Mouse (Mus musculus) intestine, embryonic 16.5 days (tissue): ENCODE results near the gene Ncoa3. TPM values are rescaled to one million over a fixed set of nuclear protein-coding genes. Genes with fewer than 3 reads are reported as not detected.
"Not testable (repeated sequence)": the region's sequence is repeated elsewhere in the genome, so short reads cannot be mapped to it uniquely, and the experiment has no call there.

Source experiments
- ATAC-seq: fragments of 200-750 bp; cut with Nextera tagmentation; 2 replicates; pipeline ENCODE4 v1.8.0; 2017; ENCODE audit warnings: moderate TSS enrichment, moderate library complexity
- H3K27ac ChIP-seq: fragments of 300-500 bp; sonication (generic); 2 replicates; pipeline ENCODE4 v1.5.1; 2014; ENCODE audit warnings: mild to moderate bottlenecking, low read length
- H3K27me3 ChIP-seq: fragments of 300-500 bp; sonication (generic); replicated peaks from 2 replicates; pipeline ENCODE4 v1.6.1; 2014; ENCODE audit warnings: low read length, control low read depth, mixed read lengths; ENCODE audit not compliant: control insufficient read depth, insufficient read depth
- H3K36me3 ChIP-seq: fragments of 300-500 bp; sonication (generic); 2 replicates; pipeline ENCODE4 v1.6.1; 2014; ENCODE audit warnings: low read length, control low read depth; ENCODE audit not compliant: control insufficient read depth, insufficient read depth
- H3K4me1 ChIP-seq: fragments of 300-500 bp; sonication (generic); 2 replicates; pipeline ENCODE4 v1.6.1; 2014; ENCODE audit warnings: low read length, control low read depth, mixed read lengths; ENCODE audit not compliant: control insufficient read depth, insufficient read depth
- H3K4me2 ChIP-seq: fragments of 300-500 bp; sonication (generic); 2 replicates; pipeline ENCODE4 v1.6.1; 2014; ENCODE audit warnings: low read depth, low read length, control low read depth
- H3K4me3 ChIP-seq: fragments of 300-500 bp; sonication (generic); 2 replicates; pipeline ENCODE4 v1.5.1; 2014; ENCODE audit warnings: mild to moderate bottlenecking, low read length
- H3K9ac ChIP-seq: fragments of 300-500 bp; sonication (generic); 2 replicates; pipeline ENCODE4 v1.6.1; 2014; ENCODE audit warnings: low read depth, low read length
- H3K9me3 ChIP-seq: fragments of 300-500 bp; sonication (generic); 2 replicates; pipeline ENCODE4 v1.6.1; 2016; ENCODE audit warnings: low read length, control low read depth; ENCODE audit not compliant: control insufficient read depth
- WGBS: fragments of 180-500 bp; shearing (Covaris S2); extraction: QIAGEN DNeasy Blood & Tissue Kit; methylation state at CpG from one replicate; pipeline ENCODE4 v1.1.7; 2014; 5-methylcytosine and 5-hydroxymethylcytosine counted together
- polyA plus RNA-seq: library from polyadenylated mRNA; unstranded; fragments of >200 nt; fragmentation: Nextera tagmentation; extraction: Ambion mirVana; gene quantifications from 2 replicates; pipeline ENCODE4 v1.2.1, GENCODE M21; 2015

Ncoa3 gene
- 8.7 and 9.5 TPM in 2 replicates for polyA plus RNA-seq

DNA sequence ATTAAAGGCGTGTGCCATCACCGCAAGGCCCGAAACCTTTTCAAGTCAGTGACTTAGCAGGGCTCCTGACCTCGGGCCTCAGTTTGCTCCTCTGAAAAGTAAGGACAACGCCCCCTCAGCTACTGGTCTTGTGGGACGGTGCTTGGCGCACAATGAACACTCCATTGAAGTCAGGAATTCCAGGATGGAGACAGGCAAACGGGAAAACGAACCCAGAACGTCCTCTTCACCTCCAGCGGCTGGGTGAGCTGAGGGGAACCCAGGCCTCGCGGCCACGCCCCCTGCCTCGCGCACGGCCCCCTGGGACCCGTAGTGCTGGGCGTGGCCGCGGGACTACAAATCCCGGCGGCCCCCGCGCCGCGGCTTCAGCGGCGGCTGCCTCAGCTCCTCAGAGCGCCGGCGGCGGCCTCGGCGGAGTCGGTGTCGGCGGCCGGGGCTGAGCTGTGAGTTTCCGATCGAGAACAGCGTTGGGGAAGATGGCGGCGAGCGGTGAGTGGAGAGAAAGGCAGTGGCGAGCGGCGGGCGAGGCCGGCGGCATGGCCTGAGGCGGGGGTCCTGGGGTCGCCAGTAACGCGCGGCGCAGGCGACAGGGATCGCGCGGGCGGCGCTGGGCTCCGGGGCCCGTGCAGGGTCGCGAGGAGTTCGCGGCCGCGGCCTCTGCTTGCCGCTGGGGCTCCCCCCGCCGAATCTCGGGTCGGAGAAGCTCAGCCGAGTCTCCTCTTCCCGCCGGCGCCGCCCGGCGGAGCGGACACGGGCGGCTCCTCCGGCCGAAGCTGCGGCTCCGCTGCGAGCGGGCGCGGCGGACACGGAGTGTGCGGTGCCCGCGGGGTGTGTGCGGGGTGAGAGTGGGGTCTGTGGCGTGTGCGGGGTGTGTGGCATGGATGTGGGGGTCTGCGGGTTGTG lies at the start of gene Ncoa3:
Gene Ncoa3, plus strand, starts transcription at position 367 of the 903 bp plus-strand sequence.
- Histone ChIP-seq H3K4me1 (peaks cover 12% of the 10 kb centered on the region; the same call in 1 of the 2 replicates), H3K27me3 (no peaks in the 10 kb centered on the region), H3K9ac (peak within 1 kb of the TSS; percentile 96), H3K9me3 (no peaks in the 10 kb centered on the region), H3K4me2 (peak within 1 kb of the TSS; percentile 89), H3K36me3 (no peaks in the 10 kb centered on the region), H3K4me3 (peak within 1 kb of the TSS; percentile 93), H3K27ac (peak within 1 kb of the TSS; percentile 83)
- peak; percentile 97 for ATAC-seq
- 2% methylated on average over 82 of the region's 103 CpGs for WGBS

- H3K27me3 ChIP-seq: no peaks in the 10 kb centered on the region
- 94% methylated on average over 2 of the region's 2 CpGs for WGBS
- no peak overlapping the region for H3K9ac ChIP-seq
- H3K36me3 ChIP-seq: no peaks in the 10 kb centered on the region
- no peak overlapping the region for H3K4me3 ChIP-seq
- ATAC-seq: no peak
- H3K27ac ChIP-seq: no peak overlapping the region
- H3K9me3 ChIP-seq: no peaks in the 10 kb centered on the region
- no peaks in the 10 kb centered on the region for H3K4me1 ChIP-seq
- H3K4me2 ChIP-seq: no peak overlapping the region
These were observed 49.3 kb upstream of the Ncoa3 start for GRCm38 (mm10) chr2:165943113-165943512.

DNA sequence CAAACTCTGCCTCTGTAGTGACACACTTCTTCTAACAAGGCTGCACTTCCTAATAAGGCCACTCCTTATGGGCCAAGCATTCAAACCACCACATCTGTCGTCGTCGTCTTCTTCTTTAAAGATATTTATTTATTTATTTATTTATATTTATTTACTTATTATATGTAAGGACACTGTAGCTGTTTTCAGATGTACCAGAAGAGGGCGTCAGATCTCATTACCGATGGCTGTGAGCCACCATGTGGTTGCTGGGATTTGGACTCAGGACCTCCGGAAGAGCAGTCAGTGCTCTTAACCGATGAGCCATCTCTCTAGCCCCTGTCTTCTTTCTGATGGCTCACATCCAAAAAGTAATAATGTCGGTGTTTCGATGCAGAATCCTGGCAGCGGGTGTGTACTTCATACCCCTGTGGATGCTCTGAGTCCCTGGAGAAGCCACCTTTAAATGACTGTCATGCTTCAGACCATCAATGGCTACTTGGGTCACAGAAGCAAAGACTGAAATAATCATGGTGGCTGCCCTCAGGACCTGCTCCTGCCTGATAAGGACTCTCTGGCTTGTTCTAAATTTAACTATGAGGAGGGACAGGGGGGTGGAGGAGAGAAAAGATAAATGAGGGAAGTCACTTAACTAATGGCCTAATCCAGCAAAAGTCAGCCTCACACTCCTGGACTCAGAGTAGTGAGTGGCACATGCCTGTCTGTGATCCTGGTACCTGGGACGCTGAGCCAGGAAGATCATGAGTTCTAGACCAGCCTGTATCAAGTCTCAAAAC lies 47.7 kb upstream of the Ncoa3 start:
- H3K4me2 ChIP-seq: no peak overlapping the region
- no peaks in the 10 kb centered on the region for H3K36me3 ChIP-seq
- 77% methylated on average over 11 of the region's 11 CpGs for WGBS
- no peak overlapping the region for H3K9ac ChIP-seq
- no peaks in the 10 kb centered on the region for H3K27me3 ChIP-seq
- ATAC-seq: no peak
- no peak overlapping the region for H3K27ac ChIP-seq
- no peaks in the 10 kb centered on the region for H3K9me3 ChIP-seq
- H3K4me3 ChIP-seq: no peak overlapping the region
- no peaks in the 10 kb centered on the region for H3K4me1 ChIP-seq

DNA sequence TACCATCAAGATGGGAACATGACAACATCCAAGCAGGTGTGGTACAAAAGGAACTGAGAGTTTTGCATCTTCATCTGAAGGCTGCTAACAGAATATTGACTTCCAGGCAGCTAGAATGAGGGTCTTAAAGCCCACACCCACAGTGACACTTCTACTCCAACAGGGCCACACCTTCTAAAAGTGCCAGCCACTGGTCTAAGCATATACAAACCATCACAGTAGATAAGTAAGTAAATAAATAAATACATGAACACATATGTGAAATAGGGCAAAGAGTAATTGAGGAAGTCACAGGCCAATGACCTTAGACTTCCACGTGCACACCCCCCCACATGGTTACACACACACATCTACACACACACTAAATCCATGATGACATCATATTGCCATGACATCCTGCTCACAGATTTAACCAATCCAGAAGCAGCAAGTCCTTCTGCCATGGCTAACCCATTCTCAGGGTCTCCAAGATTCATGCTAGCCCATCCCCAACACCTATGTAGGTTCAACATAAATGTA lies 46.3 kb upstream of the Ncoa3 start:
- no peak for ATAC-seq
- Histone ChIP-seq H3K4me2 (no peak overlapping the region), H3K9me3 (no peaks in the 10 kb centered on the region), H3K36me3 (no peaks in the 10 kb centered on the region), H3K27me3 (no peaks in the 10 kb centered on the region), H3K4me1 (no peaks in the 10 kb centered on the region), H3K27ac (no peak overlapping the region), H3K4me3 (no peak overlapping the region), H3K9ac (no peak overlapping the region)
- 83% methylated on average over 1 of the region's 1 CpGs for WGBS

DNA sequence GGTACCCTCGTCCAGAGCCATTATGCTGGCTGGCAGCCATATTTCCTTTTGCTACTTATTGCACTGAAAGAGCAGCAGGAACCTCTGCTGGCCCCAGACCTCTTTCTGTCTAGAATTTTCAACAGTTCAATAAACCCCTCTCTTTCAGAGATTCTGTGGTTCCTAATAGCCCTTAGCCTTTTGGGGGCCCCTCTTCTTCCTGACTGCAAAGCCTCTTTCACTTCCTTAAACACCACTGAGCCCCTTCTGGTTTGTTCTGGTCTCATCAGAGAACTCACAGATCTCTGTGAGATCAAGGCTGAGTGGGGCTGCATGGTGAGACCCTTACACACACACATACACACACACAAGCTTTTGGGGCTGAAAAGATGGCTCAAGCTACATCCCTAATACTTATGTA lies 44.4 kb upstream of the Ncoa3 start:
- no peak for ATAC-seq
- H3K4me1 ChIP-seq: 0 out of 2 replicates have a peak, but pooled peaks cover 3% of the 10 kb centered on the region
- H3K4me3 ChIP-seq: no peak overlapping the region
- H3K36me3 ChIP-seq: no peaks in the 10 kb centered on the region
- H3K9me3 ChIP-seq: no peaks in the 10 kb centered on the region
- H3K4me2 ChIP-seq: no peak overlapping the region
- H3K27me3 ChIP-seq: no peaks in the 10 kb centered on the region
- no peak overlapping the region for H3K9ac ChIP-seq
- WGBS: 42% methylated on average over 1 of the region's 1 CpGs
- no peak overlapping the region for H3K27ac ChIP-seq

GRCm38 (mm10) chr2:165948785-165949184 lies 43.7 kb upstream of the Ncoa3 start:
- H3K9me3 ChIP-seq, ATAC-seq, H3K27me3 ChIP-seq, H3K36me3 ChIP-seq, H3K4me3 ChIP-seq, H3K4me1 ChIP-seq, H3K4me2 ChIP-seq, H3K27ac ChIP-seq, H3K9ac ChIP-seq: not testable (repeated sequence)
- 59% methylated on average over 1 of the region's 1 CpGs for WGBS

DNA sequence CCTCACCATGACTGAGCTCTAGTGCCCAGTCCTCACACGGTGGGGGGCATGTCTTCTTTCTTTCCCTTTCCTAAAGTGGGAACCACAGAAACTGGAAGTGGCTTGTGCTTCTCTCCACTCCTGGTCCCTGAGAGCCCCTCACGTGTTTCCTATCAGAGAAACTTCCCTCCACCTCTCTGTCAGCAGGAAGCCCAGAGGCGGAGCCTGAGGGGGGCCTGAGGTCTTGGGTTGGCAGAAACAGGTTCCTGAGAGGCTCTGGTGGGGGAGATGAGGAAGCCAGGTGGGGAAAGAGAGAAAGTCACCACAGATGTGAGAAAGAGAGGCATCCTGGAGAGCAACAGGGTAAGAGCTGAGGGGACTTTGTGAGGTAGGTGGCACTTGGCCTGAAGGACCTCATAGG lies 42.7 kb upstream of the Ncoa3 start:
- Histone ChIP-seq H3K9me3 (no peaks in the 10 kb centered on the region), H3K27ac (no peak overlapping the region), H3K9ac (no peak overlapping the region), H3K27me3 (no peaks in the 10 kb centered on the region), H3K36me3 (no peaks in the 10 kb centered on the region), H3K4me3 (no peak overlapping the region), H3K4me2 (no peak overlapping the region), H3K4me1 (peaks cover 7% of the 10 kb centered on the region)
- 61% methylated on average over 3 of the region's 3 CpGs for WGBS
- ATAC-seq: no peak

GRCm38 (mm10) chr2:165951432-165952068 lies 40.9 kb upstream of the Ncoa3 start:
- Histone ChIP-seq H3K27ac (no peak overlapping the region), H3K4me3 (no peak overlapping the region), H3K9ac (no peak overlapping the region), H3K4me2 (no peak overlapping the region), H3K4me1 (peaks cover 13% of the 10 kb centered on the region), H3K9me3 (no peaks in the 10 kb centered on the region), H3K27me3 (no peaks in the 10 kb centered on the region), H3K36me3 (no peaks in the 10 kb centered on the region)
- no peak for ATAC-seq
- 64% methylated on average over 12 of the region's 12 CpGs for WGBS

DNA sequence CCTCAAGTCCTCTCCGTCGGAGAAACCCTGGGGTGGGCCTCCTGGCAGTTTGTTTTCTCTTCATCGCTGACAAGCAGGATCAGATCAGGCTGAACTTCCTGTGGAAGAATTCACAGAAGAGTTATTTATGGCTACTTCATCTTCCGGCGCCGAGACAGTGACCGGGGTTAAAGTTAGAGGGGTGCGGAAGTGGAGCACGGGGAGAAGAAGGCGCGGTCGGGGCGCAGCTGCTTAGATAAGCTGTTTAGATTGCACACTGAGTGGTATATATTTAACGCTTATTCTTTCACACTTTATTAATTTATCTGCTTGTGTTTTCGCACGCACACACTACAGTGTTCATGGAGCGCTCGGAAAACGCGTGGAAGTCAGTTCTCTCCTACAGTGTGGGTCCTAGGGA lies 37.6 kb upstream of the Ncoa3 start:
- WGBS: 30% methylated on average over 20 of the region's 20 CpGs
- H3K27ac ChIP-seq: peak overlapping the region; percentile 64
- H3K36me3 ChIP-seq: no peaks in the 10 kb centered on the region
- ATAC-seq: peak; percentile 70
- H3K4me1 ChIP-seq: peaks cover 13% of the 10 kb centered on the region
- H3K4me3 ChIP-seq: peak overlapping the region; percentile 15
- no peaks in the 10 kb centered on the region for H3K27me3 ChIP-seq
- H3K9me3 ChIP-seq: no peaks in the 10 kb centered on the region
- H3K4me2 ChIP-seq: peak overlapping the region; percentile 52
- H3K9ac ChIP-seq: peak overlapping the region; percentile 50; the same call in 1 of the 2 replicates
